Comparison of ENCODE assay signal across 18 mouse cellular contexts in genomic region chr5:91860489-91860888, GRCm38 (mm10).
"Had no signal": no experiment of that assay in that cellular context is flagged by ENCODE, and none has a peak within 500 bp of the region (broad histone marks: within the 10 kb centered on the region; RNA-seq: fewer than 3 reads in every experiment).

No protein-coding gene starts in this region.

- H3K36me3 ChIP-seq: liver, embryonic 15.5 days; lung, embryonic 15.5 days; midbrain, embryonic 12.5 days; neural tube, embryonic 12.5 days; stomach, embryonic 15.5 days had no signal

- DNase-seq: liver, postnatal 0 days; lung, adult 2 months; lung, postnatal 14 days; lung, postnatal 36 days; midbrain, embryonic 14.5 days; right cerebral cortex, postnatal 14 days; thymus, adult 2 months; thymus, postnatal 25 days; thymus, postnatal 4 days had no signal

- H3K4me2 ChIP-seq: liver, embryonic 15.5 days; lung, embryonic 15.5 days; midbrain, embryonic 12.5 days; neural tube, embryonic 12.5 days; stomach, embryonic 15.5 days had no signal

- H3K4me1 ChIP-seq: lung, embryonic 15.5 days; midbrain, embryonic 12.5 days; neural tube, embryonic 12.5 days; stomach, embryonic 15.5 days had no signal

- ATAC-seq: liver, postnatal 0 days; lung, postnatal 0 days; midbrain, embryonic 16.5 days had no signal

- H3K9me3 ChIP-seq: liver, embryonic 15.5 days; lung, embryonic 15.5 days; midbrain, embryonic 12.5 days; neural tube, embryonic 12.5 days; stomach, embryonic 15.5 days had no signal

- H3K27ac ChIP-seq: liver, embryonic 15.5 days; lung, embryonic 15.5 days; macrophage; midbrain, embryonic 12.5 days; neural tube, embryonic 12.5 days; stomach, embryonic 15.5 days; stomach, postnatal 0 days had no signal

- H3K9ac ChIP-seq: liver, embryonic 15.5 days; liver, postnatal 0 days; lung, embryonic 15.5 days; midbrain, embryonic 12.5 days; neural tube, embryonic 12.5 days; stomach, embryonic 15.5 days had no signal

- H3K27me3 ChIP-seq: liver, embryonic 15.5 days; lung, embryonic 15.5 days; midbrain, embryonic 12.5 days; neural tube, embryonic 12.5 days; stomach, embryonic 15.5 days had no signal

- H3K4me3 ChIP-seq: liver, embryonic 15.5 days; lung, embryonic 15.5 days; midbrain, embryonic 12.5 days; neural tube, embryonic 12.5 days; stomach, embryonic 15.5 days had no signal
